Comparison of ENCODE assay signal across 8 mouse cellular contexts in the genomic region with DNA sequence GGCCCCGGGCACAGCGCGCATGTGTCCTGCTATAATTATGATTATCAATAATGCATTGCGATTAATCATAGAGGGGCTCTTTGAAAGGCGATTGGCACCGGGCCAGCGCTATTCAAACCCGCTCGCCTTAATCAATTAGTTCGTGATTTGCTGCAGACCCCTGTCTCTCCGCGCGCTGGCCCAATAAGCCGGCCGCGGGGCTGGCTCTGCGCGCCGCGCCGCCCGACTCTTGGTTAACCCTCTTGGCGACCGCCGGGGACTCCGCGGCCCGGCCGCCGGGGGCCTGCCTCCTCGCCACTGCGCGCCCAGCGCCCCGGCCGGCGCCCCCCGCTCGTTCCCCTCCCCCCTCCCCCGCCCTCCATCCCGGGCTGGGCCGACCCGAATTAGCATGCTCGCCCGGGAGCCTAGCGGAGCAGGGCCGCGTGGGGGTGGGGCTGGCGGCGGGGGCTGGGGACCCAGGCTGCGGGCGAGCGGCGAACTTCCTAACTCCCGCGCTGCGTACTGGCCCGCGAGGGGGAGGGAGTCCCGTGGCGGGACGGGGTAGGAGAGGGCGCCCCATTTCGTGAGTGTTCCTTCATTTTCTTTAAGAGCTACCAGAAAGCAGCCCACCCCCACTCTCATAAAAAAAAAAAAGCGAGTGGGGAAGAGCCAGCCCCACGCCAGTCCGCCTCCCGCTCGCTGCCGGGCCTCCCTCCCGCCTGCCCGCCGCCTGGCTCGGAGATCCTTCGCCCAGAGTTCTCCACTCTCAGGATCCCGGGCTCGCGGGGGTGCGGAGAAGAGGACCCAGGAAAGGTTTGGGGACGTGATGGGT. TPM values are rescaled to one million over a fixed set of nuclear protein-coding genes. Genes with fewer than 3 reads are reported as not detected.
DNase-seq lines count a peak whose midpoint lies in the region; ATAC-seq and TF ChIP-seq lines count a peak whose summit lies in the region.

No protein-coding gene starts in this region.

- H3K4me2 ChIP-seq in heart, embryonic 13.5 days: peak overlapping the region; percentile 92
- H3K4me2 ChIP-seq in kidney, postnatal 0 days (ENCODE audit: low read length): peak overlapping the region; percentile 76

- no peaks in the 10 kb centered on the region for H3K36me3 ChIP-seq in heart, embryonic 13.5 days
- no peaks in the 10 kb centered on the region for H3K36me3 ChIP-seq in kidney, postnatal 0 days (ENCODE audit: insufficient read depth, low read length)

- ATAC-seq in heart, embryonic 13.5 days (ENCODE audit: extremely low read depth, insufficient number of reproducible peaks, low FRiP score, low TSS enrichment): peak; percentile 67; the same call in 1 of the 2 replicates
- ATAC-seq in kidney, postnatal 0 days (replicated peaks; ENCODE audit: low FRiP score, low read depth): peak; percentile 68

- H3K27ac ChIP-seq in heart, embryonic 13.5 days (replicated peaks): peak overlapping the region; percentile 93
- H3K27ac ChIP-seq in kidney, postnatal 0 days: peak overlapping the region; percentile 98

- peak; percentile 34 for DNase-seq in adrenal gland, postnatal 10 days
- no peak for DNase-seq in adrenal gland, postnatal 25 days
- DNase-seq in embryo, embryonic 11 days: peak; percentile 94
- peak; percentile 90 for DNase-seq in kidney, postnatal 0 days (ENCODE audit: low spot score)
- DNase-seq in liver: peak; percentile 66
- peak; percentile 49 for DNase-seq in retina, postnatal 7 days (ENCODE audit: low read depth, low spot score)
- DNase-seq in thymus, postnatal 36 days: no peak

- peak overlapping the region; percentile 81 for H3K4me3 ChIP-seq in heart, embryonic 13.5 days
- H3K4me3 ChIP-seq in kidney, postnatal 0 days (replicated peaks; ENCODE audit: low read depth, low read length): peak overlapping the region; percentile 83

- peaks cover 58% of the 10 kb centered on the region for H3K27me3 ChIP-seq in heart, embryonic 13.5 days (replicated peaks)
- 0 out of 2 replicates have a peak, but pooled peaks cover 6% of the 10 kb centered on the region for H3K27me3 ChIP-seq in kidney, postnatal 0 days (ENCODE audit: insufficient read depth, low read length)

- under 1% methylated on average over 64 of the region's 80 CpGs for WGBS in heart, embryonic 13.5 days
- WGBS in kidney, postnatal 0 days: under 1% methylated on average over 77 of the region's 80 CpGs

- H3K9ac ChIP-seq in heart, embryonic 13.5 days: peak overlapping the region; percentile 94
- H3K9ac ChIP-seq in kidney, postnatal 0 days (ENCODE audit: low read depth, low read length): peak overlapping the region; percentile 97

- H3K4me1 ChIP-seq in heart, embryonic 13.5 days: peaks cover 33% of the 10 kb centered on the region
- H3K4me1 ChIP-seq in kidney, postnatal 0 days (replicated peaks; ENCODE audit: insufficient read depth, low read length): 0 out of 2 replicates have a peak, but pooled peaks cover 13% of the 10 kb centered on the region

- TF ChIP-seq CTCF in kidney, postnatal 0 days (IDR thresholded peaks at IDR 0.05; ENCODE audit: low read depth): no peak

- no peaks in the 10 kb centered on the region for H3K9me3 ChIP-seq in heart, embryonic 13.5 days
- no peaks in the 10 kb centered on the region for H3K9me3 ChIP-seq in kidney, postnatal 0 days (replicated peaks; ENCODE audit: low read length)

RNA-seq across cellular contexts. Expression of a gene that starts 1.2 kb away (rescaled TPM):
- 1 to 10 TPM; 1.6 to 4.3 TPM for total RNA-seq in adrenal gland, postnatal 10 days (2021)
- total RNA-seq in adrenal gland, postnatal 25 days (2021): not detected in 2 replicates
- 3.9 and 4.1 TPM in 2 replicates for polyA plus RNA-seq in heart, embryonic 13.5 days (2015; fragmentation: Nextera tagmentation; extraction: Ambion mirVana)
- 24.6 and 25.6 TPM in 2 replicates for polyA plus RNA-seq in kidney, postnatal 0 days (2015; fragmentation: Nextera tagmentation; extraction: Ambion mirVana)

Comparison
In these comparisons a context has a peak if more than half of its experiments do, and no peak if none do; other contexts are left out.
1. DNase-seq: peak in adrenal gland, postnatal 10 days (single experiment), embryo, embryonic 11 days (single experiment), kidney, postnatal 0 days (single experiment), liver (single experiment) and retina, postnatal 7 days (single experiment); none in adrenal gland, postnatal 25 days (single experiment) and thymus, postnatal 36 days (0 of 2).